Comparison of ENCODE assay signal across 9 mouse cellular contexts in the genomic region with DNA sequence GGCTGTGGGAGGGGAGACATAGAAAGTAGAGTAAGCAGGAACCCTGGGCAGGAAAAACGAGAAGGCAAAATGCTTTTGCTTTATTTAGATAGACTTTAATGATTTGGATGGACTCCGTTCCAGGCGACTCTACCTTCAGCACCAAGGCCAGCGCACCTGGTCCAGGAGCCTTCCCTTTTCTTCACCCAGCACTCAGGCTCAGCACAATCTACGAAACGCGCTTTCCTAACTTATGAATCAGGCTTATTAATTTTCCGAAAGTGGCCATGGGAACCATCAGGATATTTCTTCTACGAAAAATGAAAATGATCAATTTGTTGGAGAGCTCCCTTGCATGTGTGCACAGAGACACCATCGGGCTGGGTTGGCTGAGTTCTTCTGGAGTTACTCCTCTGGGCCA. TPM values are rescaled to one million over a fixed set of nuclear protein-coding genes. Genes with fewer than 3 reads are reported as not detected.
DNase-seq lines count a peak whose midpoint lies in the region; ATAC-seq lines count a peak whose summit lies in the region.
"Had no signal": no experiment of that assay in that cellular context is flagged by ENCODE, and none has a peak within 500 bp of the region (broad histone marks: within the 10 kb centered on the region; RNA-seq: fewer than 3 reads in every experiment).

No protein-coding gene starts in this region.

- H3K9me3 ChIP-seq in intestine, embryonic 15.5 days: no peaks in the 10 kb centered on the region
- no peaks in the 10 kb centered on the region for H3K9me3 ChIP-seq in intestine, embryonic 16.5 days (ENCODE audit: control insufficient read depth, low read length)
- no peaks in the 10 kb centered on the region for H3K9me3 ChIP-seq in embryonic facial prominence, embryonic 14.5 days (ENCODE audit: control insufficient read depth, low read length)
- H3K9me3 ChIP-seq: limb, embryonic 15.5 days had no signal

- no peak overlapping the region for H3K4me3 ChIP-seq in intestine, embryonic 15.5 days (replicated peaks)
- no peak overlapping the region for H3K4me3 ChIP-seq in intestine, embryonic 16.5 days (ENCODE audit: low read length)
- H3K4me3 ChIP-seq in embryonic facial prominence, embryonic 14.5 days (ENCODE audit: low read depth, low read length): no peak overlapping the region
- H3K4me3 ChIP-seq: limb, embryonic 15.5 days had no signal

- peaks cover 45% of the 10 kb centered on the region for H3K27me3 ChIP-seq in intestine, embryonic 15.5 days (replicated peaks)
- peaks cover 50% of the 10 kb centered on the region for H3K27me3 ChIP-seq in intestine, embryonic 16.5 days (replicated peaks; ENCODE audit: control insufficient read depth, insufficient read depth, low read length)
- H3K27me3 ChIP-seq in embryonic facial prominence, embryonic 14.5 days (replicated peaks; ENCODE audit: control insufficient read depth, insufficient read depth, low read length): peaks cover 78% of the 10 kb centered on the region

- H3K36me3 ChIP-seq in intestine, embryonic 15.5 days: no peaks in the 10 kb centered on the region
- H3K36me3 ChIP-seq in intestine, embryonic 16.5 days (ENCODE audit: control insufficient read depth, insufficient read depth, low read length): no peaks in the 10 kb centered on the region
- no peaks in the 10 kb centered on the region for H3K36me3 ChIP-seq in embryonic facial prominence, embryonic 14.5 days (ENCODE audit: control insufficient read depth, insufficient read depth, low read length)
- H3K36me3 ChIP-seq: limb, embryonic 15.5 days had no signal

- H3K4me1 ChIP-seq in intestine, embryonic 15.5 days (replicated peaks): 0 out of 2 replicates have a peak, but pooled peaks cover 2% of the 10 kb centered on the region
- no peaks in the 10 kb centered on the region for H3K4me1 ChIP-seq in intestine, embryonic 16.5 days (ENCODE audit: control insufficient read depth, insufficient read depth, low read length)
- H3K4me1 ChIP-seq in embryonic facial prominence, embryonic 14.5 days (ENCODE audit: control insufficient read depth, insufficient read depth, low read length): no peaks in the 10 kb centered on the region

- 6% methylated on average over 10 of the region's 10 CpGs for WGBS in intestine, embryonic 15.5 days
- 3% methylated on average over 10 of the region's 10 CpGs for WGBS in intestine, embryonic 16.5 days
- WGBS in embryonic facial prominence, embryonic 14.5 days: 2% methylated on average over 10 of the region's 10 CpGs

- H3K4me2 ChIP-seq in intestine, embryonic 15.5 days (replicated peaks): no peak overlapping the region
- no peak overlapping the region for H3K4me2 ChIP-seq in intestine, embryonic 16.5 days (ENCODE audit: low read depth, low read length)
- no peak overlapping the region for H3K4me2 ChIP-seq in embryonic facial prominence, embryonic 14.5 days (ENCODE audit: low read depth, low read length)
- H3K4me2 ChIP-seq: limb, embryonic 15.5 days had no signal

- 0 out of 2 replicates have a peak, but pooled peaks have one; percentile 21 for ATAC-seq in intestine, embryonic 15.5 days
- ATAC-seq in intestine, embryonic 16.5 days: no peak
- no peak for ATAC-seq in embryonic facial prominence, embryonic 14.5 days (ENCODE audit: low read depth)

- DNase-seq in ZHBTc4 (ENCODE audit: low read depth, low spot score): peak; percentile 68
- DNase-seq in embryonic facial prominence, embryonic 14.5 days (ENCODE audit: low spot score): peak; percentile 86
- DNase-seq in lung, postnatal 14 days: peak; percentile 55
- DNase-seq in cerebellum, postnatal 25 days: no peak
- DNase-seq in right cerebral cortex, postnatal 25 days: no peak
- DNase-seq in cerebellum, adult 18-20 months: no peak

- H3K27ac ChIP-seq in intestine, embryonic 15.5 days: no peak overlapping the region
- H3K27ac ChIP-seq in intestine, embryonic 16.5 days (ENCODE audit: low read length): no peak overlapping the region
- H3K27ac ChIP-seq in embryonic facial prominence, embryonic 14.5 days (replicated peaks; ENCODE audit: low read depth, low read length): no peak overlapping the region
- H3K27ac ChIP-seq: limb, embryonic 15.5 days had no signal

- H3K9ac ChIP-seq in intestine, embryonic 15.5 days: no peak overlapping the region
- H3K9ac ChIP-seq in intestine, embryonic 16.5 days (ENCODE audit: low read depth, low read length): no peak overlapping the region
- H3K9ac ChIP-seq in embryonic facial prominence, embryonic 14.5 days (ENCODE audit: low read depth, low read length): no peak overlapping the region
- H3K9ac ChIP-seq: limb, embryonic 15.5 days had no signal

RNA-seq across cellular contexts. Expression of a gene that starts 16.4 kb away (rescaled TPM):
- 10.8 and 17.9 TPM in 2 replicates for polyA plus RNA-seq in intestine, embryonic 15.5 days (2015; fragmentation: Nextera tagmentation; extraction: Ambion mirVana)
- 9.1 and 11.2 TPM in 2 replicates for polyA plus RNA-seq in intestine, embryonic 16.5 days (2015; fragmentation: Nextera tagmentation; extraction: Ambion mirVana)
- polyA plus RNA-seq in embryonic facial prominence, embryonic 14.5 days (2014; fragmentation: Nextera tagmentation; extraction: Ambion mirVana): 0.18 TPM in 1 of 2 replicates, not detected in the other
- polyA plus RNA-seq: limb, embryonic 15.5 days had no signal

RNA-seq across cellular contexts. Expression of a gene that starts 57.8 kb away (rescaled TPM):
- 21.6 and 22.7 TPM in 2 replicates for polyA plus RNA-seq in intestine, embryonic 15.5 days (2015; fragmentation: Nextera tagmentation; extraction: Ambion mirVana)
- polyA plus RNA-seq in intestine, embryonic 16.5 days (2015; fragmentation: Nextera tagmentation; extraction: Ambion mirVana): 21.4 and 22.1 TPM in 2 replicates
- 19.2 and 22.0 TPM in 2 replicates for polyA plus RNA-seq in embryonic facial prominence, embryonic 14.5 days (2014; fragmentation: Nextera tagmentation; extraction: Ambion mirVana)

Comparison
In these comparisons a context has a peak if more than half of its experiments do, and no peak if none do; other contexts are left out.
1. DNase-seq: peak in ZHBTc4 (single experiment), embryonic facial prominence, embryonic 14.5 days (single experiment) and lung, postnatal 14 days (single experiment); none in cerebellum, postnatal 25 days (0 of 2), right cerebral cortex, postnatal 25 days (single experiment) and cerebellum, adult 18-20 months (0 of 2).